Mouse (Mus musculus): Measurements from ENCODE around the gene Pnmal2. TPM values are rescaled to one million over a fixed set of nuclear protein-coding genes. Genes with fewer than 3 reads are reported as not detected.

Pnmal2 gene
- polyA plus RNA-seq, 1 experiment from 2014 or later = 0.80 TPM

DNA sequence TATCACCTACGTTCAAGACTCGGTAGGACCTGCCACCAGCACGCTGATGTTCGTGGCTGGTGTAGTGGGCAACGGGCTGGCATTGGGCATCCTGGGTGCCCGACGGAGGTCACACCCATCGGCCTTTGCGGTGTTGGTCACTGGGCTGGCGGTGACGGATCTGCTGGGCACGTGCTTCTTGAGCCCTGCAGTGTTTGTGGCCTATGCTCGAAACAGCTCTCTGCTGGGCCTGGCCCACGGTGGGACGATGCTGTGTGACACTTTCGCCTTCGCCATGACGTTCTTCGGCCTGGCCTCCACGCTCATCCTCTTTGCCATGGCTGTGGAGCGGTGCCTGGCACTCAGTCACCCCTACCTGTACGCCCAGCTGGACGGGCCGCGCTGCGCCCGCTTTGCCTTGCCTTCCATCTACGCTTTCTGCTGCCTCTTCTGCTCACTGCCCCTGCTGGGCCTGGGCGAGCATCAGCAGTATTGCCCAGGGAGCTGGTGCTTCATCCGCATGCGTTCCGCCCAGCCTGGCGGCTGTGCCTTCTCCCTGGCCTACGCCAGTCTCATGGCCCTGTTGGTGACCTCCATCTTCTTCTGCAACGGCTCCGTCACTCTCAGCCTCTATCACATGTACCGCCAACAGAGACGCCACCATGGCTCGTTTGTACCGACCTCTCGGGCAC, 37.5 kb upstream of the Pnmal2 start:
- peak overlapping the region; percentile 8; the same call in 1 of the 2 replicates for H3K4me2 ChIP-seq
- WGBS = 88% methylated on average over 41 of the region's 41 CpGs

DNA sequence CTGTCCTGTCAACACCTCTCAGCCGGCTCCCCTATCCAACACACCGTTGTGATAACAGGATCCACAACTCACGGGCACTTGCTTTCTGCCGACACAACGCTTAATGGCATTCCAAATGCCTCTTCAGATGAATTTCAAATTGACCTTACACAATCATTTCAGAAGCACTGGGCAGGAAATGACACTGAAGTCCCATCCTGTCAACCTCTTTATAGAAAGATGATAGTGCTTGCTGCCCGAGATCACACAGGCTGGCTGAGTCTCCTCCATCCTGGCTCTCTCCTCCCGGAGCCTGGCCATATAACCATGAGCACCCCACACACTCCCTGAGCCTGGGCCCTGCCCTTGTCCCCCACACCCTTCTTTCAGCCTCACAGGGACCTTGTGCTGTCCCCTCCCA, 36.6 kb upstream of the Pnmal2 start:
- peaks cover 46% of the 10 kb centered on the region for H3K4me1 ChIP-seq (replicated peaks; ENCODE audit: control insufficient read depth, insufficient read depth, low read length)
- no peak overlapping the region for H3K9ac ChIP-seq (ENCODE audit: low read depth, low read length)
- 28% methylated on average over 7 of the region's 7 CpGs for WGBS
- ATAC-seq (replicated peaks; ENCODE audit: low FRiP score) = no peak
- no peak for DNase-seq (ENCODE audit: low spot score)
- H3K27ac ChIP-seq (ENCODE audit: low read depth, low read length) = no peak overlapping the region
- H3K4me2 ChIP-seq = peak overlapping the region; percentile 8; the same call in 1 of the 2 replicates
- H3K36me3 ChIP-seq (ENCODE audit: control insufficient read depth, insufficient read depth, low read length) = no peaks in the 10 kb centered on the region
- peaks cover 9% of the 10 kb centered on the region for H3K27me3 ChIP-seq (replicated peaks; ENCODE audit: control insufficient read depth, insufficient read depth, low read length)
- H3K9me3 ChIP-seq (ENCODE audit: control insufficient read depth, low read length) = no peaks in the 10 kb centered on the region
- H3K4me3 ChIP-seq (ENCODE audit: low read depth, low read length) = no peak overlapping the region; the same call in 1 of the 2 replicates

More for the DNA sequence above, 37.5 kb upstream of the Pnmal2 start:
- no peak for DNase-seq (ENCODE audit: low spot score)
- Histone ChIP-seq H3K4me1 (replicated peaks; ENCODE audit: control insufficient read depth, insufficient read depth, low read length) (peaks cover 51% of the 10 kb centered on the region), H3K9me3 (ENCODE audit: control insufficient read depth, low read length) (no peaks in the 10 kb centered on the region), H3K27ac (ENCODE audit: low read depth, low read length) (no peak overlapping the region), H3K4me3 (ENCODE audit: low read depth, low read length) (no peak overlapping the region), H3K27me3 (replicated peaks; ENCODE audit: control insufficient read depth, insufficient read depth, low read length) (peaks cover 12% of the 10 kb centered on the region), H3K36me3 (ENCODE audit: control insufficient read depth, insufficient read depth, low read length) (no peaks in the 10 kb centered on the region), H3K9ac (ENCODE audit: low read depth, low read length) (peak overlapping the region; percentile 40; the same call in 1 of the 2 replicates)
- ATAC-seq (replicated peaks; ENCODE audit: low FRiP score) = no peak

DNA sequence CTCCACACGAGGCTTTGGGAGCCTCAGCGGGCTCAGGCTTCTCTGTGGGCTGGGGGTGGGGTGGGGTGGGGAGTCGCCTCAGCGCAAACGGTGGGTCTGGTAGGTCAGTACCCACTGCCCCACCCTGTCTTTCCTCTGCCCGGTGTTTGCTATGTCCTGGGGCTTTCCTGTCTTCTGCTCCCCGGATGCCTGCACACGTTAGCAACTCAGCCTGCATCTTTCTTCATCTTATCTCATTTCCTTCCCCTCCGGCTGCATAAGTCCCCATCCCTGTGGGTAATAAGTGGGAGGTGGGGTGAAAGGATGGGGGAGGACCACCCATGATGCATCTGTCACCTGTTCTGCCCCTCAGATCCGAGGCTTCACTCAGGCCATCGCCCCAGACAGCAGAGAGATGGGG, 36.1 kb upstream of the Pnmal2 start:
- H3K36me3 ChIP-seq (ENCODE audit: control insufficient read depth, insufficient read depth, low read length) = no peaks in the 10 kb centered on the region
- H3K9ac ChIP-seq (ENCODE audit: low read depth, low read length) = no peak overlapping the region
- H3K4me3 ChIP-seq (ENCODE audit: low read depth, low read length) = no peak overlapping the region; the same call in 1 of the 2 replicates
- no peaks in the 10 kb centered on the region for H3K9me3 ChIP-seq (ENCODE audit: control insufficient read depth, low read length)
- peaks cover 46% of the 10 kb centered on the region for H3K4me1 ChIP-seq (replicated peaks; ENCODE audit: control insufficient read depth, insufficient read depth, low read length)
- DNase-seq (ENCODE audit: low spot score) = no peak
- H3K27me3 ChIP-seq (replicated peaks; ENCODE audit: control insufficient read depth, insufficient read depth, low read length) = peaks cover 9% of the 10 kb centered on the region
- no peak for ATAC-seq (replicated peaks; ENCODE audit: low FRiP score)
- peak overlapping the region; percentile 8; the same call in 1 of the 2 replicates for H3K4me2 ChIP-seq
- no peak overlapping the region for H3K27ac ChIP-seq (ENCODE audit: low read depth, low read length)
- 19% methylated on average over 11 of the region's 11 CpGs for WGBS

DNA sequence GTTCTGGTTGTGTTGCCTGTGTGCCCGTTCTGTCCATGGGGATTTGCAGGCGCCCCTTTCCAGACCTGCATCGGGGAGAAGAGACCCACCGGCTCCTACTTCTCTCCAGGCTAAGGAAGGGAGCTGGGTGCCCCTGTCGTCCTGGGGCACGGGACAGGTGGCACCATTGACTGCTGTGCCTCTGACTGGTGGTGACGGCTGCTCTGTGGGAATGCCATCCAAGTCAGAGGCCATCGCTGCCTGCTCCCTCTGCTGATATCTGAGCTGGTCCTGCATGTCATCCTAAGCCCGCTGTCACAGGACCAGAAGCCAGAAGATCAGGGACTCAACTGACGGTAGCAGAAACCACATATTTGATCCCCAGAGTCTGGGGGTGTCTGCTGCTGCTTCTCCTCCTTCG, 35.6 kb upstream of the Pnmal2 start:
- Histone ChIP-seq H3K4me3 (ENCODE audit: low read depth, low read length) (no peak overlapping the region), H3K9ac (ENCODE audit: low read depth, low read length) (no peak overlapping the region), H3K36me3 (ENCODE audit: control insufficient read depth, insufficient read depth, low read length) (no peaks in the 10 kb centered on the region), H3K27me3 (replicated peaks; ENCODE audit: control insufficient read depth, insufficient read depth, low read length) (peaks cover 9% of the 10 kb centered on the region), H3K27ac (ENCODE audit: low read depth, low read length) (no peak overlapping the region), H3K4me2 (peak overlapping the region; percentile 3), H3K4me1 (replicated peaks; ENCODE audit: control insufficient read depth, insufficient read depth, low read length) (peaks cover 41% of the 10 kb centered on the region), H3K9me3 (ENCODE audit: control insufficient read depth, low read length) (no peaks in the 10 kb centered on the region)
- no peak for ATAC-seq (replicated peaks; ENCODE audit: low FRiP score)
- WGBS = 50% methylated on average over 11 of the region's 11 CpGs
- DNase-seq (ENCODE audit: low spot score) = no peak

DNA sequence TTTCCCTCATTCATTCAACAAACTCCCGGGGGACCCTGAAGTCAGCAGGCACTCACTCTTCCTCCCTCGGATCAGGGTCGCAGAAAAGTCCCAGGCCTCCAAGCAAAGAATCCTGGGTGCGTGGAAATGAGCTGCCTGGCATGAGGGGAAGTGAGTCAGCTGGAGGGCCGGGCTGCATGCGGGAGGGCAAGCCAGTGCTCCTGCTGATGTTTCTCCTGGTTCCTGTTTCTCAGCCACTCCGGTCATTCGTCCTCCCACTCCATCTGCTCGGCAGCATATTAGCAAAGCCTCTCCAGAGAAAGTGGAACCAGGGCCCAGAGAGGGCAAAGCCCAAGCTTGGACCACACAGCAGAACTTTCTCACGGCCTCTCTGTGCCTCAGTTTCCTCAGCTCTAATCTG, 34.6 kb upstream of the Pnmal2 start:
- WGBS = 29% methylated on average over 10 of the region's 10 CpGs
- Histone ChIP-seq H3K4me2 (no peak overlapping the region), H3K9ac (ENCODE audit: low read depth, low read length) (no peak overlapping the region), H3K4me3 (ENCODE audit: low read depth, low read length) (no peak overlapping the region), H3K4me1 (replicated peaks; ENCODE audit: control insufficient read depth, insufficient read depth, low read length) (peaks cover 34% of the 10 kb centered on the region), H3K36me3 (ENCODE audit: control insufficient read depth, insufficient read depth, low read length) (peaks cover 3% of the 10 kb centered on the region; the same call in 1 of the 2 replicates), H3K27ac (ENCODE audit: low read depth, low read length) (no peak overlapping the region), H3K27me3 (replicated peaks; ENCODE audit: control insufficient read depth, insufficient read depth, low read length) (peaks cover 9% of the 10 kb centered on the region), H3K9me3 (ENCODE audit: control insufficient read depth, low read length) (no peaks in the 10 kb centered on the region)
- no peak for DNase-seq (ENCODE audit: low spot score)
- ATAC-seq (replicated peaks; ENCODE audit: low FRiP score) = no peak

DNA sequence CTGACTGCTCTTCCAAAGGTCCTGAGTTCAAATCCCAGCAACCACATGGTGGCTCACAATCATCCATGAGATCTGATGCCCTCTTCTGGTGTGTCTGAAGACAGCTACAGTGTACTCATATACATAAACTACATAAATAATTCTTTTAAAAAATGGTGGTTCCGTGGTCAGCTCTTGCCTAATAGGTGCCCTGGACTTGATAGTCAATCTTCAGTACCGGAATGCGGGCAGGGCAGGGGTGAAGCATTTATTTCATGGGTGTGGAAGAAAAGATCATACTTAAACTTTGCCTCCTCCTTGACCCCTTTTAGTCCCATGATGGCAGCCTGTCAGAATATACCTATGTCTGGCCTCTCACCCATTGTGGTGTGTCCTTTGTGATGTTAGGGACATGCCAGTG, 32.6 kb upstream of the Pnmal2 start:
- no peaks in the 10 kb centered on the region for H3K9me3 ChIP-seq (ENCODE audit: control insufficient read depth, low read length)
- H3K4me1 ChIP-seq (replicated peaks; ENCODE audit: control insufficient read depth, insufficient read depth, low read length) = peaks cover 16% of the 10 kb centered on the region; the same call in 1 of the 2 replicates
- no peak for DNase-seq (ENCODE audit: low spot score)
- H3K27ac ChIP-seq (ENCODE audit: low read depth, low read length) = no peak overlapping the region
- H3K4me3 ChIP-seq (ENCODE audit: low read depth, low read length) = no peak overlapping the region
- ATAC-seq (replicated peaks; ENCODE audit: low FRiP score) = no peak
- H3K36me3 ChIP-seq (ENCODE audit: control insufficient read depth, insufficient read depth, low read length) = peaks cover 14% of the 10 kb centered on the region
- H3K9ac ChIP-seq (ENCODE audit: low read depth, low read length) = no peak overlapping the region
- no peak overlapping the region for H3K4me2 ChIP-seq
- peaks cover 9% of the 10 kb centered on the region for H3K27me3 ChIP-seq (replicated peaks; ENCODE audit: control insufficient read depth, insufficient read depth, low read length)
- 83% methylated on average over 3 of the region's 3 CpGs for WGBS

DNA sequence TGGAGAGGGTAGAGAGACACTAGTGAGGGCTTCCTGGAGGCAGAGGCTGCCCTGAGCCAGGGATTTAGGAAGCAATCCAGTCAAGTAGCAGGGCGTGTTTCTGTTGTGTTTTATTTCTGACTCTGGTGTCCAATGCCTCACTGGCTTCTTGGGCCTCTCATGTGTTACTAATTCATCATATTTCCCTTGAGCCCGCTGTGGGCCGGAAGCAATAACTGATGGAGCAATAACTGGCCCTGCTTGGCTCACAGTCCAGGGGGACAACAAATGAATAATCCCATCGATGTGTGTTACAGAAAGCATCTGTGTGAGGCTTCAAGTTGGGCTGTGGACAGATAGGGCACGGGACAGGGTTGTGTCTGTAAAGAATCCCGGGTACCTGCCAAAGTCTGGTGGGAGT, 32.1 kb upstream of the Pnmal2 start:
- no peaks in the 10 kb centered on the region for H3K9me3 ChIP-seq (ENCODE audit: control insufficient read depth, low read length)
- peaks cover 5% of the 10 kb centered on the region; the same call in 1 of the 2 replicates for H3K27me3 ChIP-seq (replicated peaks; ENCODE audit: control insufficient read depth, insufficient read depth, low read length)
- H3K9ac ChIP-seq (ENCODE audit: low read depth, low read length) = no peak overlapping the region
- DNase-seq (ENCODE audit: low spot score) (no peak), ATAC-seq (replicated peaks; ENCODE audit: low FRiP score) (no peak)
- no peak overlapping the region for H3K4me3 ChIP-seq (ENCODE audit: low read depth, low read length)
- H3K4me1 ChIP-seq (replicated peaks; ENCODE audit: control insufficient read depth, insufficient read depth, low read length) = peaks cover 14% of the 10 kb centered on the region; the same call in 1 of the 2 replicates
- WGBS = 81% methylated on average over 6 of the region's 6 CpGs
- H3K27ac ChIP-seq (ENCODE audit: low read depth, low read length) = no peak overlapping the region
- peaks cover 19% of the 10 kb centered on the region for H3K36me3 ChIP-seq (ENCODE audit: control insufficient read depth, insufficient read depth, low read length)
- H3K4me2 ChIP-seq = no peak overlapping the region

DNA sequence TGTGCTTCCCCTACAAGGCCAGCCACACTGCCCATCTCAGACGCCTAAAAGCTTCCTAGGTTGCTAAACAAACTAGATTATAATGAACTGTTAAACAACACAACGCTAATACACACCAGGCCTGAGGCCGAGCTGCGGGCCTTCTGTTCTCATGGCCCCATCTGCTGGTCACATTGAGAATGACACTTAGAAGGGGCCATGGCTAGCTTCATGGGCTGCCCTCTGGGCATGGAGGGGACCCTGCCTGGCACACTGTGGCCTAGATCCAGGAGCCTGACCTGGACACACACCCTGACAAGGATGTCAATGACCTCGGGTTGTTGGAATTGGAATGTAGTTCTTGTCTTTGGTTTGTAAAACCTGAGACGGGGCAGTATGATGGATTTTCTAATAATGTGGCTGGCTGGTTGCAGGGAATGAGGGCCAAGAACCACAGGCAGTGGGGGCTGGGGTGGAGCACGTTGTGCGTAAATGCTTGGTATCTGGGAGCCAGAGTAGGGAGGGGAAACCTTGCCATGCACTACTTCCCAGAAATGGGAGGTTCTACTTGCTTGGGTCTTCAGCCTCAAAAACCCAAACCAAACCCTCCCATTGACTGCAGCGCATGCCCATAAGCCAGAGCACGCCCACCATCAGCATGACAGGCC, 30.6 kb upstream of the Pnmal2 start:
- no peaks in the 10 kb centered on the region for H3K9me3 ChIP-seq (ENCODE audit: control insufficient read depth, low read length)
- no peak overlapping the region for H3K4me3 ChIP-seq (ENCODE audit: low read depth, low read length)
- no peaks in the 10 kb centered on the region for H3K27me3 ChIP-seq (replicated peaks; ENCODE audit: control insufficient read depth, insufficient read depth, low read length)
- no peak overlapping the region for H3K4me2 ChIP-seq
- H3K9ac ChIP-seq (ENCODE audit: low read depth, low read length) = no peak overlapping the region
- H3K4me1 ChIP-seq (replicated peaks; ENCODE audit: control insufficient read depth, insufficient read depth, low read length) = peaks cover 9% of the 10 kb centered on the region; the same call in 1 of the 2 replicates
- 32% methylated on average over 10 of the region's 10 CpGs for WGBS
- no peak overlapping the region for H3K27ac ChIP-seq (ENCODE audit: low read depth, low read length)
- DNase-seq (ENCODE audit: low spot score) = no peak
- H3K36me3 ChIP-seq (ENCODE audit: control insufficient read depth, insufficient read depth, low read length) = peaks cover 32% of the 10 kb centered on the region
- ATAC-seq (replicated peaks; ENCODE audit: low FRiP score) = peak; percentile 68
